Mouse (Mus musculus): ENCODE data around the gene Carm1.

- no peak for TF ChIP-seq POLR2A (IDR thresholded peaks at IDR 0.05; ENCODE audit: low read depth, low read length)
- TF ChIP-seq CTCF (IDR thresholded peaks at IDR 0.05; ENCODE audit: extremely low read depth, insufficient read length, insufficient replicate concordance, low read depth, low read length), result no peak
Observed at GRCm38 (mm10) chr9:21575253-21575652, 28.6 kb downstream of the Carm1 start.
